Comparison of ENCODE assay signal across 7 mouse cellular contexts in genomic region chr5:137746851-137747325, GRCm38 (mm10). TPM values are rescaled to one million over a fixed set of nuclear protein-coding genes. Genes with fewer than 3 reads are reported as not detected.
DNase-seq lines count a peak whose midpoint lies in the region; ATAC-seq and TF ChIP-seq lines count a peak whose summit lies in the region.

No protein-coding gene starts in this region.

- TF ChIP-seq CTCF in lung, postnatal 0 days (IDR thresholded peaks at IDR 0.05): no peak

- peaks cover 17% of the 10 kb centered on the region for H3K4me1 ChIP-seq in neural tube, embryonic 11.5 days (ENCODE audit: control insufficient read depth, insufficient read depth, low read length)
- peaks cover 27% of the 10 kb centered on the region for H3K4me1 ChIP-seq in embryonic facial prominence, embryonic 14.5 days (ENCODE audit: control insufficient read depth, insufficient read depth, low read length)
- peaks cover 30% of the 10 kb centered on the region for H3K4me1 ChIP-seq in hindbrain, embryonic 14.5 days (replicated peaks; ENCODE audit: control insufficient read depth, insufficient read depth, low read length)
- H3K4me1 ChIP-seq in lung, postnatal 0 days (ENCODE audit: insufficient read depth, low read depth, low read length): peaks cover 3% of the 10 kb centered on the region

- H3K27ac ChIP-seq in neural tube, embryonic 11.5 days (ENCODE audit: low read depth, low read length): peak overlapping the region; percentile 83
- H3K27ac ChIP-seq in embryonic facial prominence, embryonic 14.5 days (replicated peaks; ENCODE audit: low read depth, low read length): peak overlapping the region; percentile 95
- peak overlapping the region; percentile 79 for H3K27ac ChIP-seq in hindbrain, embryonic 14.5 days
- peak overlapping the region; percentile 97 for H3K27ac ChIP-seq in lung, postnatal 0 days (ENCODE audit: low read length)

- H3K9me3 ChIP-seq in neural tube, embryonic 11.5 days (ENCODE audit: control insufficient read depth, low read length): no peaks in the 10 kb centered on the region
- no peaks in the 10 kb centered on the region for H3K9me3 ChIP-seq in embryonic facial prominence, embryonic 14.5 days (ENCODE audit: control insufficient read depth, low read length)
- H3K9me3 ChIP-seq in hindbrain, embryonic 14.5 days (ENCODE audit: control insufficient read depth, low read length): no peaks in the 10 kb centered on the region
- no peaks in the 10 kb centered on the region for H3K9me3 ChIP-seq in lung, postnatal 0 days (ENCODE audit: low read length)

- H3K36me3 ChIP-seq in neural tube, embryonic 11.5 days (ENCODE audit: control insufficient read depth, insufficient read depth, low read length): peaks cover 5% of the 10 kb centered on the region; the same call in 1 of the 2 replicates
- H3K36me3 ChIP-seq in embryonic facial prominence, embryonic 14.5 days (ENCODE audit: control insufficient read depth, insufficient read depth, low read length): peaks cover 21% of the 10 kb centered on the region
- H3K36me3 ChIP-seq in hindbrain, embryonic 14.5 days (replicated peaks; ENCODE audit: control insufficient read depth, insufficient read depth): peaks cover 8% of the 10 kb centered on the region
- peaks cover 6% of the 10 kb centered on the region; the same call in 1 of the 2 replicates for H3K36me3 ChIP-seq in lung, postnatal 0 days (ENCODE audit: insufficient read depth, low read length)

- H3K4me3 ChIP-seq in neural tube, embryonic 11.5 days (ENCODE audit: low read depth, low read length): peak overlapping the region; percentile 75
- H3K4me3 ChIP-seq in embryonic facial prominence, embryonic 14.5 days (ENCODE audit: low read depth, low read length): peak overlapping the region; percentile 79
- peak overlapping the region; percentile 64 for H3K4me3 ChIP-seq in hindbrain, embryonic 14.5 days (replicated peaks; ENCODE audit: low read length)
- H3K4me3 ChIP-seq in lung, postnatal 0 days (ENCODE audit: low read depth, low read length): peak overlapping the region; percentile 74

- H3K9ac ChIP-seq in neural tube, embryonic 11.5 days (ENCODE audit: low read length): peak overlapping the region; percentile 72
- H3K9ac ChIP-seq in embryonic facial prominence, embryonic 14.5 days (ENCODE audit: low read depth, low read length): peak overlapping the region; percentile 84
- peak overlapping the region; percentile 78 for H3K9ac ChIP-seq in hindbrain, embryonic 14.5 days
- peak overlapping the region; percentile 79 for H3K9ac ChIP-seq in lung, postnatal 0 days (replicated peaks; ENCODE audit: low read depth)

- no peak for DNase-seq in neural tube, embryonic 11.5 days (ENCODE audit: low spot score)
- DNase-seq in neural tube, embryonic 10.5 days (ENCODE audit: extremely low spot score, low spot score): no peak
- no peak for DNase-seq in embryonic facial prominence, embryonic 14.5 days (ENCODE audit: low spot score)
- DNase-seq in hindbrain, embryonic 14.5 days (ENCODE audit: low spot score): no peak
- no peak for DNase-seq in lung, postnatal 0 days (ENCODE audit: low spot score)
- peak; percentile 71 for DNase-seq in thymus, postnatal 14 days
- DNase-seq in right cerebral cortex, postnatal 14 days: no peak

- WGBS in neural tube, embryonic 11.5 days: under 1% methylated on average over 16 of the region's 16 CpGs
- under 1% methylated on average over 14 of the region's 16 CpGs for WGBS in embryonic facial prominence, embryonic 14.5 days
- WGBS in hindbrain, embryonic 14.5 days: 0% methylated on average over 16 of the region's 16 CpGs
- 0% methylated on average over 16 of the region's 16 CpGs for WGBS in lung, postnatal 0 days

- TF ChIP-seq EP300 in lung, postnatal 0 days (IDR thresholded peaks at IDR 0.05): no peak

- peak overlapping the region; percentile 100 for H3K4me2 ChIP-seq in neural tube, embryonic 11.5 days (ENCODE audit: low read depth)
- H3K4me2 ChIP-seq in embryonic facial prominence, embryonic 14.5 days (ENCODE audit: low read depth, low read length): peak overlapping the region; percentile 96
- peak overlapping the region; percentile 99 for H3K4me2 ChIP-seq in hindbrain, embryonic 14.5 days (replicated peaks)
- peak overlapping the region; percentile 97 for H3K4me2 ChIP-seq in lung, postnatal 0 days (replicated peaks; ENCODE audit: low read depth, low read length)

- no peaks in the 10 kb centered on the region for H3K27me3 ChIP-seq in neural tube, embryonic 11.5 days (ENCODE audit: control insufficient read depth, insufficient read depth, low read length)
- H3K27me3 ChIP-seq in embryonic facial prominence, embryonic 14.5 days (replicated peaks; ENCODE audit: control insufficient read depth, insufficient read depth, low read length): no peaks in the 10 kb centered on the region
- no peaks in the 10 kb centered on the region for H3K27me3 ChIP-seq in hindbrain, embryonic 14.5 days (ENCODE audit: control insufficient read depth, insufficient read depth, low read length)
- no peaks in the 10 kb centered on the region for H3K27me3 ChIP-seq in lung, postnatal 0 days (replicated peaks; ENCODE audit: insufficient read depth, low read length)

- ATAC-seq in neural tube, embryonic 11.5 days (ENCODE audit: insufficient read depth, low FRiP score, low TSS enrichment): no peak
- no peak for ATAC-seq in embryonic facial prominence, embryonic 14.5 days (ENCODE audit: low read depth)
- ATAC-seq in hindbrain, embryonic 14.5 days (ENCODE audit: low FRiP score): no peak
- no peak for ATAC-seq in lung, postnatal 0 days

RNA-seq across cellular contexts. Expression of gene Tsc22d4, which starts 1.4 kb away (rescaled TPM):
- 73.9 and 75.6 TPM in 2 replicates for polyA plus RNA-seq in neural tube, embryonic 11.5 days (2014; fragmentation: Nextera tagmentation; extraction: Ambion mirVana)
- polyA plus RNA-seq in embryonic facial prominence, embryonic 14.5 days (2014; fragmentation: Nextera tagmentation; extraction: Ambion mirVana): 134 and 141 TPM in 2 replicates
- polyA plus RNA-seq in hindbrain, embryonic 14.5 days (2014; fragmentation: Nextera tagmentation; extraction: Ambion mirVana): 67.6 and 72.8 TPM in 2 replicates
- polyA plus RNA-seq in lung, postnatal 0 days (2015; fragmentation: Nextera tagmentation; extraction: Ambion mirVana): 119 and 129 TPM in 2 replicates

RNA-seq across cellular contexts. Expression of gene Nyap1, which starts 5.5 kb away (rescaled TPM):
- polyA plus RNA-seq in neural tube, embryonic 11.5 days (2014; fragmentation: Nextera tagmentation; extraction: Ambion mirVana): 3.8 and 4.4 TPM in 2 replicates
- 1.5 TPM in 2 replicates for polyA plus RNA-seq in embryonic facial prominence, embryonic 14.5 days (2014; fragmentation: Nextera tagmentation; extraction: Ambion mirVana)
- polyA plus RNA-seq in hindbrain, embryonic 14.5 days (2014; fragmentation: Nextera tagmentation; extraction: Ambion mirVana): 14.2 and 18.8 TPM in 2 replicates
- 0.51 and 0.65 TPM in 2 replicates for polyA plus RNA-seq in lung, postnatal 0 days (2015; fragmentation: Nextera tagmentation; extraction: Ambion mirVana)

RNA-seq across cellular contexts. Expression of gene Ppp1r35, which starts 31.8 kb away (rescaled TPM):
- 71.1 and 71.2 TPM in 2 replicates for polyA plus RNA-seq in neural tube, embryonic 11.5 days (2014; fragmentation: Nextera tagmentation; extraction: Ambion mirVana)
- polyA plus RNA-seq in embryonic facial prominence, embryonic 14.5 days (2014; fragmentation: Nextera tagmentation; extraction: Ambion mirVana): 31.3 and 39.5 TPM in 2 replicates
- 51.1 and 58.7 TPM in 2 replicates for polyA plus RNA-seq in hindbrain, embryonic 14.5 days (2014; fragmentation: Nextera tagmentation; extraction: Ambion mirVana)
- polyA plus RNA-seq in lung, postnatal 0 days (2015; fragmentation: Nextera tagmentation; extraction: Ambion mirVana): 28.8 and 29.8 TPM in 2 replicates

RNA-seq across cellular contexts. Expression of gene Mepce, which starts 40.6 kb away (rescaled TPM):
- polyA plus RNA-seq in neural tube, embryonic 11.5 days (2014; fragmentation: Nextera tagmentation; extraction: Ambion mirVana): 10.0 and 10.7 TPM in 2 replicates
- 12.2 and 15.2 TPM in 2 replicates for polyA plus RNA-seq in embryonic facial prominence, embryonic 14.5 days (2014; fragmentation: Nextera tagmentation; extraction: Ambion mirVana)
- polyA plus RNA-seq in hindbrain, embryonic 14.5 days (2014; fragmentation: Nextera tagmentation; extraction: Ambion mirVana): 11.0 and 11.7 TPM in 2 replicates
- polyA plus RNA-seq in lung, postnatal 0 days (2015; fragmentation: Nextera tagmentation; extraction: Ambion mirVana): 12.2 and 13.7 TPM in 2 replicates

RNA-seq across cellular contexts. Expression of gene Zcwpw1, which starts 40.7 kb away (rescaled TPM):
- polyA plus RNA-seq in neural tube, embryonic 11.5 days (2014; fragmentation: Nextera tagmentation; extraction: Ambion mirVana): 11.4 and 11.5 TPM in 2 replicates
- 16.5 and 18.8 TPM in 2 replicates for polyA plus RNA-seq in embryonic facial prominence, embryonic 14.5 days (2014; fragmentation: Nextera tagmentation; extraction: Ambion mirVana)
- polyA plus RNA-seq in hindbrain, embryonic 14.5 days (2014; fragmentation: Nextera tagmentation; extraction: Ambion mirVana): 7.9 and 8.3 TPM in 2 replicates
- polyA plus RNA-seq in lung, postnatal 0 days (2015; fragmentation: Nextera tagmentation; extraction: Ambion mirVana): 2.4 and 4.3 TPM in 2 replicates
